Mouse (Mus musculus): Measurements from ENCODE around the gene 1110012L19Rik. TPM values are rescaled to one million over a fixed set of nuclear protein-coding genes. Genes with fewer than 3 reads are reported as not detected.

1110012L19Rik gene
- 6.8 TPM for polyA plus RNA-seq (2014; fragmentation: Illumina TruSeq; extraction: RNeasy Lipid Tissue Mini Kit (QIAGEN cat#74804); ENCODE audit: low replicate concordance)

GRCm38 (mm10) chrX:70385276-70385961 lies at the start of gene 1110012L19Rik:
Gene 1110012L19Rik, plus strand, starts transcription at chrX:70385877.

GRCm38 (mm10) chrX:70364661-70365613 lies 20.7 kb upstream of the 1110012L19Rik start, which contains the start of gene Ids:
Gene Ids, minus strand, starts transcription at chrX:70365084.

Other genes starting within 250 kb of the 1110012L19Rik start
- gene Ids, start 20.8 kb upstream of the 1110012L19Rik start, polyA plus RNA-seq (2014; fragmentation: Illumina TruSeq; extraction: RNeasy Lipid Tissue Mini Kit (QIAGEN cat#74804); ENCODE audit: low replicate concordance): 36.9 TPM
- 20.9 TPM for gene Tmem185a, start 91.3 kb downstream of the 1110012L19Rik start, polyA plus RNA-seq (2014; fragmentation: Illumina TruSeq; extraction: RNeasy Lipid Tissue Mini Kit (QIAGEN cat#74804); ENCODE audit: low replicate concordance)

Measured in small intestine, adult 10 weeks (tissue).